Mouse (Mus musculus): ENCODE measurements at regions not wholly inside any gene's neighbourhood (a gene's known extent, or its start where the extent isn't known, plus 50 kb on each side); places are given as distances from the start of the nearest gene placed in this dataset.

GRCm38 (mm10) chr13:3708896-3709631 is 75.2 kb downstream of the Asb13 start:
- Histone ChIP-seq H3K9me3 (replicated peaks) (no peaks in the 10 kb centered on the region), H3K4me3 (0 out of 2 replicates have a peak overlapping the region, but pooled peaks have one; percentile 5), H3K9ac (peak overlapping the region; percentile 29), H3K27ac (ENCODE audit: poor library complexity, severe bottlenecking) (peak overlapping the region; percentile 72), H3K4me1 (replicated peaks) (peaks cover 23% of the 10 kb centered on the region), H3K27me3 (replicated peaks) (no peaks in the 10 kb centered on the region), H3K36me3 (no peaks in the 10 kb centered on the region), H3K4me2 (peak overlapping the region; percentile 49)
- peak; percentile 61; the same call in 1 of the 2 replicates for ATAC-seq (ENCODE audit: insufficient number of reproducible peaks, low FRiP score)
- WGBS, result 27% methylated on average over 14 of the region's 14 CpGs

Measured in heart, embryonic 12.5 days (tissue).